Mouse (Mus musculus) adrenal gland, adult 8-10 months (tissue): ENCODE results near the gene Prl2b1. TPM values are rescaled to one million over a fixed set of nuclear protein-coding genes. Genes with fewer than 3 reads are reported as not detected.

Experiments used
- DNase-seq: peaks from one replicate; pipeline ENCODE4 v3.0.0; 2022
- total RNA-seq, 4 experiments: library from RNA; stranded (reverse); gene quantifications; 2 replicates each; pipeline ENCODE4 v1.2.4; 2022

Gene Prl2b1
- not detected for total RNA-seq

DNA sequence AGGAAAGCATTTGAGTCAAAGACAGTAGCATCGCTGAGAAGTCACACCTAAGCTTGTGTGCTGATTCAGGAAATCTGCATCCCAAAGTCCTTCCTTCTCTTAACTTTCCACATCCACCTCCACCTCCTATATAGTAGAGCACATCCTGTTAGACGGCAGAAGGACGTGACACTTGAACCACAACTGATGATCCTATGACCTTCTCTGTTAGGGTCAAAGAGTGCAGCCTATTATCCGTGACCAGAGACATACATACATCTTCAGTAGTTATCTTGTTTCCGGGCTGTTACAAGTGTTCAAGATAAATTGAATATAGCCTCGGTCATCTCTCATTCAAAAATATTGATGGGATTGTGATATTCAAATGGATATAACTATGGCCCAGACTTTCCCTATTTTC is at the start of gene Prl2b1:
Gene Prl2b1, minus strand, starts transcription at position 101 of the 400 bp plus-strand sequence.
- DNase-seq = no peak

DNA sequence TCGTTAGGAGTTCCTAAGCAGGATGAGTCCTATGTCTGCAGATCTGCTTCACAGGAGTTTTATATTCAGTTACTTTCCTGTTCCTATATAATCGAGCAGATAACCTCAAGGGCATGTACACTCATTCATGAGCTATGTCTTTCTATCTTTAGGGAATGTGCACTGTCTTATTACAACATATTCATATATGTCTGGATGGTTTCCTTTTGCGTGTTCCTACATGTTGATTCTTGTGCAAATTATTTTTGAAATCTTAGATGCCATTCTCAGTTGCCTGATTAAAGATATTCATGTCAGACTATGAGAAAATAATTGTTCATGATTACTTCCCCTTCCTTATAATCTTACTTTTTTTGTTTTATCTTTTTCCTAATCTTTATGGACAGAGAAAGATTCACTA is 47.9 kb upstream of the Prl2b1 start, which contains the start of gene Prl8a6:
Gene Prl8a6, minus strand, starts transcription at position 101 of the 400 bp plus-strand sequence.
- no peak for DNase-seq

DNA sequence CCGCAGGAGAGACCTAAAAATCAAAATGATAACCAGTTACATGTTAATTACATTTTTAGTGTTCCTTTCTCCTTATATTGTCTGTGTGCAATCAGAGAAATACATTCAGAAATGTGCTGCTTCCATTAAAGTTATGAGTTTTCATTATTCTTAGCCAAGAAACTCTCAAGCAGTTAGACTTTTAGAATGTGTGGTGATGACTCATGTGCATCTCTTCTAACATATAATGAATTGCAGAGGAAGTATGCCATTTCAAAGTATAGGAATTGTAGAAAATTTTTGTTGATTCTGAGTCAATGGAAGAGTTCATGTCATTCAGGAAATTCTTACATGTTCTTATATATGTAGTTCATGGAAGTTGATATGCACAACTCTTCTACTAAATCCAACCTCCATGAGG is 42.5 kb upstream of the Prl2b1 start:
- DNase-seq = no peak

DNA sequence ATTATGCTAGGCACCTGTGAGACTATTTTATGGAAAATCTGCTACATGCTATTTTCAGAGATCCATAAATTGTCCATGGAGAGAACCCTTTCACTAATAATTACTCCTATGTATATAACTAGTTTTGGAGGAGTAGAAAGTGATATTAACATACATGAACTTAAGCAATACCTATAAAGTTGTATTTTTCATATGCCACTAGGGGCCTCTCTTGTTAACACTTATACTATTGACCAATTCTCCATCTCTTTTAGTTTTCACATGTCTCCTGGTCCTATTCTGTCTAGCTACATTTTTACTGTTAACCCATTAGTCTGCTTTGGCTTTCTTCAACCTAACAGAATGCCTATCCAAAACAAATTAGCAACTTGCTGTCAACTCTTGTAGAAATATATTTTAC is 23.0 kb upstream of the Prl2b1 start:
- no peak for DNase-seq

- no peak for DNase-seq
These were observed 8.5 kb upstream of the Prl2b1 start for GRCm38 (mm10) chr13:27399061-27399724.

DNA sequence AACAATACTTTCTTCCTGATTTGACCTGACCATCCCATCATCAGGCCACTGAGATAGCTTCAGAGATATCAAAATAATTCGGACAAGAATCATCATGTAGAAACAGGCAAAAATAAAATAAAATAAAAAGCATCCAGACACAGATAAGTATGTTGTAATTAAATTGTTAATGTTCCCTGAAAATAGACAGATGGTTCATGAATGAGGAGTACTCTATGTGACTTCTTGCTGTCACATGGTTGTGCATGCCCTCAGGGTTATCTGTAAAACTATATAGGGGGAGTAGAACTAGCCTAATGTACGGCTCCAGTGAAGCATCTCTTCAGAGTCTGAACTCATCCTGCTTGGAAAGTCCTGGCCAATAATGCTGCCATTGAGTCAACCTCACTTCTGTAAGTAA is 45.3 kb downstream of the Prl2b1 start, which contains the start of gene Prl8a2:
Gene Prl8a2, plus strand, starts transcription at position 301 of the 400 bp plus-strand sequence.
- no peak for DNase-seq

DNA sequence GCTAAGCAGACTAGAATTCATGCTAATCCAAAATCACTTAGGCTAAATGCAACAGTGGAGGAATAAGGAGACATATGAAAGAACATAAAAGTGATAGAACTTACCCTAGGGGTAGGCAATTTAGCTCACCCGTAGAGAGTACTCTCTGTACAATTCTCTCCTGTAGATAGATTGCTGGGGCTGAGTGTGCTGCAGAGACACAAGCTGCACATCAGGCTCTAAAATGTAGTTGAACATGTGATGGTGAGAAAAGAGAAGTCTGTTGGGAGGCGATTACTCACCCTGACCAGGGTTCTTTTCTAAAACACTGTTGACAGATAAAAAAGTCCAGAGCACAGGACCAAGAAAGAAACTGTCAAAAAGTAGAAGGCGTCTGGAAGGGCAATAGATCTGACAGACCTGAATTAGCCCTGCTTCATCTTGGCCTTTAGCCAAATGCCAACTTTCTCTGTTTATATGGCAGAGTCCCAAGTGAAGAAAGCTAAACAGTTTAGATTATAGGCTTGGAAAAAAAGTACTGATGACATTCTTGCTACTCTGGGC is 47.8 kb downstream of the Prl2b1 start:
- DNase-seq = no peak

DNA sequence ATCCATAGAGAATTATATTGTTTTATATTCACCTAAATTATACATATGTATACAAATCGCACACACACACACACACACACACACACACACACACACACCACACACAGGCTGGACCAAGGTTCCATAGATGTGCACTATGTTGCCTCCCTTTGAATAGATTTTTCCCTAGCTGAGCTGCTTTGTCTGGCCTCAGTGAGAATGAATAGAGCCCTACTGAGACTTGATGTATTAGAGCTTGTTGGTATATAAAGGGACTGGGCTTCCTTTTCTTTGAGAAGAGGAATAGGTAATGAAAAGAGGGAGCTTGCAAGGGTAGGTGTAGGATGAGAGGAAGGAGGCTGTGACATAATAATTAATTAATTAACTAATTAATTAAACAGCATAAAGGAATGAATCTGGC is 55.7 kb downstream of the Prl2b1 start:
- no peak for DNase-seq

Other genes with a start within 250 kb of the Prl2b1 start
- gene Prl3d3, start 234.1 kb downstream of the Prl2b1 start, total RNA-seq = not detected
- gene Prl3c1, start 194.2 kb downstream of the Prl2b1 start, total RNA-seq = not detected
- gene Prl3b1, start 149.0 kb downstream of the Prl2b1 start, total RNA-seq = not detected
- not detected for gene Prl3a1, start 131.4 kb downstream of the Prl2b1 start, total RNA-seq
- not detected for gene Prl6a1, start 78.2 kb downstream of the Prl2b1 start, total RNA-seq
- gene Prl8a2, start 45.2 kb downstream of the Prl2b1 start, total RNA-seq = 1 to 10 TPM in 3 of 4 experiments, under 1 TPM in 1; 0.37 to 5.2 (median 3.1) TPM
- not detected for gene Prl8a6, start 47.8 kb upstream of the Prl2b1 start, total RNA-seq
- gene Prl8a8, start 122.4 kb upstream of the Prl2b1 start, total RNA-seq = not detected
- not detected for gene Prl8a9, start 173.8 kb upstream of the Prl2b1 start, total RNA-seq
- not detected for gene Prl8a1, start 191.3 kb upstream of the Prl2b1 start, total RNA-seq
- not detected for gene Prl7b1, start 219.7 kb upstream of the Prl2b1 start, total RNA-seq